Mouse (Mus musculus): ENCODE data around the gene Nme9.

Gene Nme9

GRCm38 (mm10) chr9:99436182-99437030, 14.9 kb upstream of the Nme9 start:
- DNase-seq (ENCODE audit: low read depth, low spot score) = no peak

GRCm38 (mm10) chr9:99437031-99437764, 14.1 kb upstream of the Nme9 start, which contains the start of gene Mras:
Gene Mras, minus strand, starts transcription at chr9:99437381.
- DNase-seq (ENCODE audit: low read depth, low spot score) = peak; percentile 40

- no peak for DNase-seq (ENCODE audit: low read depth, low spot score)
Measured at GRCm38 (mm10) chr9:99437781-99438565, 13.3 kb upstream of the Nme9 start.

GRCm38 (mm10) chr9:99439064-99439463, 12.2 kb upstream of the Nme9 start:
- DNase-seq (ENCODE audit: low read depth, low spot score) = no peak

- DNase-seq (ENCODE audit: low read depth, low spot score) = no peak
Measured at GRCm38 (mm10) chr9:99440941-99441340, 10.3 kb upstream of the Nme9 start.

- no peak for DNase-seq (ENCODE audit: low read depth, low spot score)
Measured at GRCm38 (mm10) chr9:99441647-99442433, 9.4 kb upstream of the Nme9 start.

GRCm38 (mm10) chr9:99444590-99445178, 6.6 kb upstream of the Nme9 start:
- peak; percentile 53 for DNase-seq (ENCODE audit: low read depth, low spot score)

- peak; percentile 57 for DNase-seq (ENCODE audit: low read depth, low spot score)
Measured at GRCm38 (mm10) chr9:99446259-99446658, 5.0 kb upstream of the Nme9 start.

- DNase-seq (ENCODE audit: low read depth, low spot score) = peak; percentile 85
Measured at GRCm38 (mm10) chr9:99447323-99447722, 4.0 kb upstream of the Nme9 start.

- DNase-seq (ENCODE audit: low read depth, low spot score) = peak; percentile 82
Measured at GRCm38 (mm10) chr9:99449886-99450647, 1.2 kb upstream of the Nme9 start.

GRCm38 (mm10) chr9:99454211-99454610, 2.9 kb downstream of the Nme9 start:
- no peak for DNase-seq (ENCODE audit: low read depth, low spot score)

GRCm38 (mm10) chr9:99458529-99459208, 7.4 kb downstream of the Nme9 start:
- DNase-seq (ENCODE audit: low read depth, low spot score) = peak; percentile 44

- no peak for DNase-seq (ENCODE audit: low read depth, low spot score)
Measured at GRCm38 (mm10) chr9:99459730-99460129, 8.5 kb downstream of the Nme9 start.

GRCm38 (mm10) chr9:99464876-99465275, 13.6 kb downstream of the Nme9 start:
- DNase-seq (ENCODE audit: low read depth, low spot score) = no peak

- DNase-seq (ENCODE audit: low read depth, low spot score) = no peak
Measured at GRCm38 (mm10) chr9:99468572-99468971, 17.3 kb downstream of the Nme9 start.

GRCm38 (mm10) chr9:99469681-99470273, 18.5 kb downstream of the Nme9 start:
- DNase-seq (ENCODE audit: low read depth, low spot score) = peak; percentile 21

- no peak for DNase-seq (ENCODE audit: low read depth, low spot score)
Measured at GRCm38 (mm10) chr9:99470347-99471092, 19.2 kb downstream of the Nme9 start.

- DNase-seq (ENCODE audit: low read depth, low spot score) = no peak
Measured at GRCm38 (mm10) chr9:99471334-99471733, 20.1 kb downstream of the Nme9 start.
